Mouse (Mus musculus): ENCODE results near the gene Tap1. TPM values are rescaled to one million over a fixed set of nuclear protein-coding genes. Genes with fewer than 3 reads are reported as not detected.
"Not testable (repeated sequence)": the region's sequence is repeated elsewhere in the genome, so short reads cannot be mapped to it uniquely, and the experiment has no call there.

Tap1 gene
- polyA plus RNA-seq, 1 experiment from 2014 or later, result 3.2 TPM

DNA sequence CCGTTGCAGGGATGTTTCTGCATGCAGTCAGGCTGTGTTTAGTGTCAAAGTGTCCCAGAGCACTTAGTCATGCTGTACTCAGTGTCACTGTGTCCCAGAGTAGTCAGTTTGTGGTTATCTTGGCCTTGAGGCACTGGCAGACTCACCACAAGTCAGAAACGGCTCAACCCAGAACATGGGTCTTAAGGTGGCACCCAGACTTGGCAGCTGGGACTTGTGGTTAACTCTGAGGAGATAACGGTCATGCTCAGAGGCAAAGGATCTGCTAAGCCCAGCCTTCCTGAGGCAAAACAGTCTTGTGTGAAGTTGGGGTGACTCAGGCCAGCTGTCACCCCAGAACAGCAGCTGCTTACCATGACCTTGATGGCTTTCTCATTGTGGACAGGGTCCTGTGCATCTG, 23.2 kb downstream of the Tap1 start:
- H3K4me3 ChIP-seq, result no peak overlapping the region
- H3K36me3 ChIP-seq, result no peaks in the 10 kb centered on the region
- DNase-seq (ENCODE audit: low spot score), result no peak
- no peak overlapping the region for H3K27ac ChIP-seq
- 0 out of 2 replicates have a peak, but pooled peaks cover 3% of the 10 kb centered on the region for H3K9me3 ChIP-seq (replicated peaks)
- peaks cover 97% of the 10 kb centered on the region for H3K27me3 ChIP-seq (ENCODE audit: low read depth, poor library complexity, severe bottlenecking)
- peaks cover 10% of the 10 kb centered on the region; the same call in 1 of the 2 replicates for H3K4me1 ChIP-seq
- 76% methylated on average over 3 of the region's 3 CpGs for WGBS

DNA sequence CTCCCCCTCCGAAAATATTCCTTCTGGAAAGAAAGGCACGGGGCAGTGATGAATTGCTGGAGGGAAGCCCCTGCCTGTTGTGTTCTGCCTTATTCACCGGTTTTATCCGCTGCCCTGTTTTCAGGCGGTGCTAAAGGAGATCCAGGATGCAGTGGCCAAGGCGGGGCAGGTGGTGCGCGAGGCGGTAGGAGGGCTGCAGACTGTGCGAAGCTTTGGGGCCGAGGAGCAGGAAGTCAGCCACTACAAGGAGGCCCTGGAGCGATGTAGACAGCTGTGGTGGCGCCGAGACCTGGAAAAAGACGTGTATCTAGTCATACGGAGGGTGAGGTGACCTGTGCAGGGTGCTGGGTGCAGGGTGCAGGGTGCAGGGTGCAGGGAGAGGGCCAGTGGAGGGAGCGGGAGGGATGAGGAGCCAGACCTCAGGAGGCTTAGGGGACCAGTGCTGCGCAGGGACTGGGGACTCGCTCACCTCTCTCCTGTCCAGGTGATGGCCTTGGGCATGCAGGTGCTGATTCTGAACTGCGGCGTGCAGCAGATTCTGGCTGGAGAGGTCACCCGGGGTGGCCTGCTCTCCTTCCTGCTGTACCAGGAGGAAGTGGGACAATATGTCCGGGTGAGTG, 24.5 kb downstream of the Tap1 start:
- H3K4me1 ChIP-seq, result peaks cover 7% of the 10 kb centered on the region; the same call in 1 of the 2 replicates
- H3K36me3 ChIP-seq, result no peaks in the 10 kb centered on the region
- H3K27ac ChIP-seq, result no peak overlapping the region
- 19% methylated on average over 23 of the region's 23 CpGs for WGBS
- H3K27me3 ChIP-seq (ENCODE audit: low read depth, poor library complexity, severe bottlenecking), result peaks cover 88% of the 10 kb centered on the region
- no peak overlapping the region for H3K4me3 ChIP-seq
- 0 out of 2 replicates have a peak, but pooled peaks cover 3% of the 10 kb centered on the region for H3K9me3 ChIP-seq (replicated peaks)
- no peak for DNase-seq (ENCODE audit: low spot score)

DNA sequence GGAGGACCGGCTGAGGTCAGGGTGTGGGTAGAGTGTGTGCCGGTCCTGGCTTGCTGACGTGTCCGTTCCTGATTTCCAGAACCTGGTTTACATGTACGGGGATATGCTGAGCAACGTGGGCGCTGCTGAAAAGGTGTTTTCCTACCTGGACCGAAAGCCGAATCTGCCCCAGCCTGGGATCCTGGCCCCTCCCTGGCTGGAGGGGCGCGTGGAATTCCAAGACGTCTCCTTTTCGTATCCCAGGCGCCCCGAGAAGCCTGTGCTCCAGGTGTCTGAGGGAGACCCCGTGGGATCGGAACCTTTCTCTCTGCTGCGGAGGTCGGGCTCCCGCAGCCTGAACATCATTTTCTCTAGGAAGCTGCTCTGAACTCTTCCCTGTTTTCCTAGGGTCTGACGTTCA, 26.6 kb downstream of the Tap1 start:
- H3K27me3 ChIP-seq (ENCODE audit: low read depth, poor library complexity, severe bottlenecking), result peaks cover 71% of the 10 kb centered on the region
- WGBS, result 46% methylated on average over 21 of the region's 21 CpGs
- H3K4me3 ChIP-seq, result no peak overlapping the region

GRCm38 (mm10) chr17:34215176-34215575, 27.8 kb downstream of the Tap1 start:
- no peak overlapping the region for H3K27ac ChIP-seq
- H3K9me3 ChIP-seq (replicated peaks), result 0 out of 2 replicates have a peak, but pooled peaks cover 2% of the 10 kb centered on the region
- H3K4me3 ChIP-seq, result no peak overlapping the region
- 85% methylated on average over 12 of the region's 12 CpGs for WGBS
- H3K36me3 ChIP-seq, result no peaks in the 10 kb centered on the region
- peaks cover 7% of the 10 kb centered on the region; the same call in 1 of the 2 replicates for H3K4me1 ChIP-seq
- peaks cover 58% of the 10 kb centered on the region for H3K27me3 ChIP-seq (ENCODE audit: low read depth, poor library complexity, severe bottlenecking)
- no peak for DNase-seq (ENCODE audit: low spot score)

More for the DNA sequence above, 26.6 kb downstream of the Tap1 start:
- H3K27ac ChIP-seq, result no peak overlapping the region
- peaks cover 7% of the 10 kb centered on the region; the same call in 1 of the 2 replicates for H3K4me1 ChIP-seq
- no peaks in the 10 kb centered on the region for H3K36me3 ChIP-seq
- no peak for DNase-seq (ENCODE audit: low spot score)
- H3K9me3 ChIP-seq (replicated peaks), result 0 out of 2 replicates have a peak, but pooled peaks cover 4% of the 10 kb centered on the region

GRCm38 (mm10) chr17:34217216-34217928, 30.0 kb downstream of the Tap1 start:
- H3K27ac ChIP-seq, result no peak overlapping the region
- 0 out of 2 replicates have a peak, but pooled peaks cover 2% of the 10 kb centered on the region for H3K9me3 ChIP-seq (replicated peaks)
- H3K4me3 ChIP-seq, result no peak overlapping the region
- WGBS, result 91% methylated on average over 8 of the region's 8 CpGs
- H3K36me3 ChIP-seq, result no peaks in the 10 kb centered on the region
- DNase-seq (ENCODE audit: low spot score), result no peak
- 0 out of 2 replicates have a peak, but pooled peaks cover 4% of the 10 kb centered on the region for H3K4me1 ChIP-seq
- H3K27me3 ChIP-seq (ENCODE audit: low read depth, poor library complexity, severe bottlenecking), result peaks cover 36% of the 10 kb centered on the region

DNA sequence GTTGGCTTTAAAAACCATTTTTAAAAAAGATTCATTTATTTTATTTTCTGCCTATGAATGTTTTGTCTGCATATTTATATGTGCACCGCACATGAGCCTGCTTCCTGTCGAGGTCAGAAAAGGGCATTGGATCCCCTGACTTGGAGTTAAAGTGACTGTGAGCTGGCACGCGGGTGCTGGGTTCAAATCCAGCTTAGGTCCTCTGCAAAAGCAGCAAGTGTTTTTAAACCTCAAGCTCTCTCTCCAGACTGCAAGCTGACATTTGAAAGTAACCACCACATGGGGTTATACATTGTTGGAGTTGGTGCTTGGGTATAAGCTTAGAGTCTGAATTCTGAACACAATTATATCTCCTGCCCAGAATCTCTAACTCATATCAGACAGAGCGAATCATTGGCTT, 30.6 kb downstream of the Tap1 start:
- 0 out of 2 replicates have a peak, but pooled peaks cover 2% of the 10 kb centered on the region for H3K9me3 ChIP-seq (replicated peaks)
- H3K27me3 ChIP-seq (ENCODE audit: low read depth, poor library complexity, severe bottlenecking), result peaks cover 30% of the 10 kb centered on the region
- H3K4me3 ChIP-seq, result no peak overlapping the region
- H3K27ac ChIP-seq, result no peak overlapping the region
- 0 out of 2 replicates have a peak, but pooled peaks cover 4% of the 10 kb centered on the region for H3K4me1 ChIP-seq
- no peak for DNase-seq (ENCODE audit: low spot score)
- H3K36me3 ChIP-seq, result no peaks in the 10 kb centered on the region
- WGBS, result 92% methylated on average over 5 of the region's 5 CpGs

GRCm38 (mm10) chr17:34218675-34219074, 31.3 kb downstream of the Tap1 start:
- Histone ChIP-seq H3K4me1 (0 out of 2 replicates have a peak, but pooled peaks cover 4% of the 10 kb centered on the region), H3K27me3 (ENCODE audit: low read depth, poor library complexity, severe bottlenecking) (peaks cover 23% of the 10 kb centered on the region), H3K27ac (no peak overlapping the region), H3K36me3 (no peaks in the 10 kb centered on the region), H3K4me3 (no peak overlapping the region), H3K9me3 (replicated peaks) (0 out of 2 replicates have a peak, but pooled peaks cover 2% of the 10 kb centered on the region)
- WGBS, result 89% methylated on average over 11 of the region's 11 CpGs
- DNase-seq (ENCODE audit: low spot score), result no peak

DNA sequence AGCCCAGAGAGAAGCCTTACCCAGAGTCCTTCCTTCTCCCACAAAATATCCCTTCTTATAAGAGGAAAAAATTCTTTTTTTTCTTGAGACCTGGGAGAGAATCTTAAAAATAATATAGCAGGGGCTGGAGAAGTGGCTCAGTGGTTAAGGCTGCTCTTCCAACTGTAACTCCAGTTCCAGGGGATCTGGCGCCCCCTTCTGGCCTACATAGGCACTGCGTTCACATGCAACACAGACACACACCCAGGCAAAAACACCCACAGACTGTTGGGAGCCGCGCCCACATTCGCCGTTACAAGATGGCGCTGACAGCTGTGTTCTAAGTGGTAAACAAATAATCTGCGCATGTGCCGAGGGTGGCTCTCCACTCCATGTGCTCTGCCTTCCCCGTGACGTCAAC, 31.7 kb downstream of the Tap1 start:
- H3K9me3 ChIP-seq (replicated peaks); H3K36me3 ChIP-seq; H3K4me3 ChIP-seq; H3K4me1 ChIP-seq; DNase-seq (ENCODE audit: low spot score); H3K27ac ChIP-seq: not testable (repeated sequence)
- WGBS, result 89% methylated on average over 9 of the region's 11 CpGs
- peaks cover 19% of the 10 kb centered on the region for H3K27me3 ChIP-seq (ENCODE audit: low read depth, poor library complexity, severe bottlenecking)

DNA sequence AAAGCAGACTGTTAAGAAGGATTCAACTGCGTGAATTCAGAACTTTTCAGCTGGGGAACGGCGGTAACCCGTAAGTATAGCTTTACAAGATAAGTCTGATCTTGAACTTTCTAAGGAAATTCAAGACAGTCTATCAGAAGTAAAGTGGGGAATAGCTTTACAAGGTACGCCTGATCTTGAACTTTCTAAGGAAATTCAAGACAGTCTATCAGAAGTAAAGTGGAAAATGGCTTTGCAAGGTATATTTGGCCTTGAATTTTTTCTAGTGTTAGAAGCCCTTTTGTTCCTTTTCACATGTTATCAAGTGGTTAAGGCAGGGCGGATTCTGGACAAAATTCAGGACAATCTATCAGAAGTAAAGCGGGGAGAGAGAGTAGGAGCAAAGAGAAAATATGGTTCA, 32.4 kb downstream of the Tap1 start:
- H3K9me3 ChIP-seq (replicated peaks); H3K27ac ChIP-seq; H3K4me3 ChIP-seq; H3K4me1 ChIP-seq; DNase-seq (ENCODE audit: low spot score); H3K36me3 ChIP-seq: not testable (repeated sequence)
- H3K27me3 ChIP-seq (ENCODE audit: low read depth, poor library complexity, severe bottlenecking), result peaks cover 12% of the 10 kb centered on the region
- 94% methylated on average over 4 of the region's 7 CpGs for WGBS

DNA sequence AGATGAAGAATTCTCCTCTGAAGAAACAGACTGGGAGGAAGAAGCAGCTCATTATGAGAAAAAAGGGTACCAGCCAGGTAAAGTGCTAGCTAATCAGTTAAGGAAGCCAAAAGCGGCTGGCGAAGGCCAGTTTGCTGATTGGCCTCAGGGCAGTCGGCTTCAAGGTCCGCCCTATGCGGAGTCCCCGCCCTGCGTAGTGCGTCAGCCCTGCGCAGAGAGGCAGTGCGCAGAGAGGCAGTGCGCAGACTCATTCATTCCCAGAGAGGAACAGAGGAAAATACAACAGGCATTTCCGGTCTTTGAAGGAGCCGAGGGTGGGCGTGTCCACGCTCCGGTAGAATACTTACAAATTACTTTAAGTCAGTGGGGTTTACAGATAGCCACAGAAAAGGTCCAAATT, 33.0 kb downstream of the Tap1 start:
- 100% methylated on average over 7 of the region's 16 CpGs for WGBS
- not testable (repeated sequence) for DNase-seq (ENCODE audit: low spot score)

GRCm38 (mm10) chr17:34224816-34225215, 37.5 kb downstream of the Tap1 start:
- no peaks in the 10 kb centered on the region for H3K4me1 ChIP-seq
- H3K27me3 ChIP-seq (ENCODE audit: low read depth, poor library complexity, severe bottlenecking), result no peaks in the 10 kb centered on the region
- 0 out of 2 replicates have a peak, but pooled peaks cover 2% of the 10 kb centered on the region for H3K9me3 ChIP-seq (replicated peaks)
- H3K36me3 ChIP-seq, result no peaks in the 10 kb centered on the region
- no peak overlapping the region for H3K27ac ChIP-seq
- no peak overlapping the region for H3K4me3 ChIP-seq
- WGBS, result 92% methylated on average over 3 of the region's 3 CpGs
- DNase-seq (ENCODE audit: low spot score), result no peak

More for the DNA sequence above, 33.0 kb downstream of the Tap1 start:
- not testable (repeated sequence) for H3K4me1 ChIP-seq; H3K27ac ChIP-seq; H3K9me3 ChIP-seq (replicated peaks); H3K36me3 ChIP-seq; H3K4me3 ChIP-seq; H3K27me3 ChIP-seq (ENCODE audit: low read depth, poor library complexity, severe bottlenecking)

DNA sequence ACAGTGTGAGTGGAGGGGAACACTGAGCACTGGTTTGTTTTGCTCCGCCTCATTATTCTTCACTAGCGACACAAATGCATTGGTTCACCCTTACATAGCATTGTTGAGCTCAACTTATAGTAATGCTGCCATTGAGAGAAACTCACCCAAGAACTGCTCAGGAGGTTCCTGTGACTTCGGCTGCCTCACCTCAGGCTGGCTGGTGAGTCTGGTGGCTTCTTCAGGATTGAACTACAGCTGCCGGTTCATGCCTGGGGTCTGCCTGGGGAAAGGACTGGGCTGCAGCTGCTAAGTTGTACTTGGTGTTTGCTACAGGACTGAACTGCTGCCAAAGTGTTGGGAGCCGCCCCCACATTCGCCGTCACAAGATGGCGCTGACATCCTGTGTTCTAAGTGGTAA, 38.1 kb downstream of the Tap1 start:
- DNase-seq (ENCODE audit: low spot score), result no peak
- Histone ChIP-seq H3K4me3 (no peak overlapping the region), H3K36me3 (no peaks in the 10 kb centered on the region), H3K27ac (no peak overlapping the region), H3K27me3 (ENCODE audit: low read depth, poor library complexity, severe bottlenecking) (no peaks in the 10 kb centered on the region), H3K4me1 (no peaks in the 10 kb centered on the region), H3K9me3 (replicated peaks) (0 out of 2 replicates have a peak, but pooled peaks cover 2% of the 10 kb centered on the region)
- WGBS, result 96% methylated on average over 8 of the region's 8 CpGs

DNA sequence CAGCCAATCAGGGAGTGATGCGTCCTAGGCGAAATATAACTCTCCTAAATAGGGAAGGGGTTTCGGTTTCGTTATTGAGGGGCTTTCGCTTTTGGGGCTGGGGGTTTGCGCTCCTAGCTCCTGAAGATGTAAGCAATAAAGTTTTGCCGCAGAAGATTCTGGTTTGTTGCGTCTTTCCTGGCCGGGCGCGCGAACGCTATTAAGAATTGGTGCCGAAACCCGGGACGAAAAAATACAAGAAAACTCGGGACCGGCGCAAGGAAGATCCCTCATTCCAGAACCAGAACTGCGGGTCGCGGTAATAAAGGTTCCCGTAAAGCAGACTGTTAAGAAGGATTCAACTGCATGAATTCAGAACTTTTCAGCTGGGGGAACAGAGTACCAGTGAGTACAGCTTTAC, 38.6 kb downstream of the Tap1 start:
- 95% methylated on average over 17 of the region's 23 CpGs for WGBS
- H3K27ac ChIP-seq; H3K9me3 ChIP-seq (replicated peaks); H3K4me1 ChIP-seq; DNase-seq (ENCODE audit: low spot score); H3K27me3 ChIP-seq (ENCODE audit: low read depth, poor library complexity, severe bottlenecking); H3K36me3 ChIP-seq; H3K4me3 ChIP-seq: not testable (repeated sequence)
